Mouse (Mus musculus) ES-Bruce4 (cell line): ENCODE data around the gene Olfr844.

Experiments
- CTCF ChIP-seq: IDR thresholded peaks from one replicate; pipeline ENCODE4 v1.8.1; 2011; ENCODE audit warnings: low read depth, low read length
- EP300 ChIP-seq: IDR thresholded peaks from 2 replicates; pipeline ENCODE4 v1.6.1; 2011; ENCODE audit warnings: low read depth, low read length; ENCODE audit not compliant: insufficient read depth
- POLR2A ChIP-seq: IDR thresholded peaks from one replicate; pipeline ENCODE4 v1.8.1; 2011; ENCODE audit warnings: low read length; ENCODE audit not compliant: insufficient read depth

- TF ChIP-seq POLR2A (no peak), CTCF (no peak), EP300 (no peak)
Observed at GRCm38 (mm10) chr9:19336157-19336556, 20.0 kb downstream of the Olfr844 start, which contains the start of gene Olfr845.
